Mouse (Mus musculus) MEL-GATA-1-ER (cell line): Measurements from ENCODE around the gene Olfr1229.

Experiments used
- DNase-seq: peaks from one replicate; pipeline ENCODE4 v3.0.0-alpha.2; 2012; ENCODE audit warnings: low read depth; ENCODE audit errors: extremely low read depth

The Olfr1229 gene

GRCm38 (mm10) chr2:89287914-89288313 lies at the start of gene Olfr1229:
Olfr1229 (minus strand) TSS chr2:89288014.
- no peak for DNase-seq

- DNase-seq = no peak
Measured at GRCm38 (mm10) chr2:89329575-89329974, 41.8 kb upstream of the Olfr1229 start, which contains the start of gene Olfr1232. Olfr1232 (minus strand) TSS chr2:89329675.

- DNase-seq = no peak
Measured at GRCm38 (mm10) chr2:89306974-89307373, 19.2 kb upstream of the Olfr1229 start, which contains the start of gene Olfr1231. Olfr1231 (minus strand) TSS chr2:89307074.

- DNase-seq = no peak
Measured at GRCm38 (mm10) chr2:89297168-89297567, 9.4 kb upstream of the Olfr1229 start, which contains the start of gene Olfr1230. Olfr1230 (minus strand) TSS chr2:89297268.

GRCm38 (mm10) chr2:89253962-89254361 lies 33.9 kb downstream of the Olfr1229 start, which contains the start of gene Olfr1228:
Olfr1228 (minus strand) TSS chr2:89254062.
- DNase-seq = no peak
